Mouse (Mus musculus) forebrain, postnatal 0 days (tissue): ENCODE results near the gene Rai14. TPM values are rescaled to one million over a fixed set of nuclear protein-coding genes. Genes with fewer than 3 reads are reported as not detected.

Source experiments
- ATAC-seq: fragments of 200-750 bp; cut with Nextera tagmentation; 2 replicates; pipeline ENCODE4 v1.8.0; 2017; ENCODE audit warnings: mild to moderate bottlenecking, moderate library complexity
- DNase-seq: peaks from one replicate; pipeline ENCODE4 v3.0.0-alpha.2; 2015
- H3K27ac ChIP-seq: fragments of 300-500 bp; sonication (generic); 2 replicates; pipeline ENCODE4 v1.5.1; 2014; ENCODE audit warnings: low read depth, mild to moderate bottlenecking, antibody characterized with exemption, low read length, moderate library complexity, mixed read lengths
- H3K27me3 ChIP-seq: fragments of 300-500 bp; sonication (generic); 2 replicates; pipeline ENCODE4 v1.6.1; 2014; ENCODE audit warnings: mild to moderate bottlenecking, low read length, mixed read lengths; ENCODE audit not compliant: insufficient read depth
- H3K36me3 ChIP-seq: fragments of 300-500 bp; sonication (generic); 2 replicates; pipeline ENCODE4 v1.6.1; 2014; ENCODE audit warnings: mild to moderate bottlenecking, moderate library complexity; ENCODE audit not compliant: insufficient read depth
- H3K4me1 ChIP-seq: fragments of 300-500 bp; sonication (generic); 2 replicates; pipeline ENCODE4 v1.6.1; 2014; ENCODE audit warnings: antibody characterized with exemption; ENCODE audit not compliant: insufficient read depth
- H3K4me2 ChIP-seq: fragments of 300-500 bp; sonication (generic); 2 replicates; pipeline ENCODE4 v1.6.1; 2014; ENCODE audit warnings: low read depth, mild to moderate bottlenecking, moderate library complexity
- H3K4me3 ChIP-seq: fragments of 300-500 bp; sonication (generic); 2 replicates; pipeline ENCODE4 v1.5.1; 2014; ENCODE audit warnings: low read depth, low read length, mixed read lengths
- H3K9ac ChIP-seq: fragments of 300-500 bp; sonication (generic); 2 replicates; pipeline ENCODE4 v1.6.1; 2014; ENCODE audit warnings: mild to moderate bottlenecking
- H3K9me3 ChIP-seq: fragments of 300-500 bp; sonication (generic); 2 replicates; pipeline ENCODE4 v1.6.1; 2016; ENCODE audit warnings: low read length
- CTCF ChIP-seq: sonication (generic); IDR thresholded peaks from 2 replicates; pipeline ENCODE4 v1.5.1; 2016; ENCODE audit warnings: antibody characterized with exemption, control low read depth, low read depth
- WGBS: fragments of 180-500 bp; shearing (Covaris S2); extraction: QIAGEN DNeasy Blood & Tissue Kit; methylation state at CpG from one replicate; pipeline ENCODE4 v1.1.7; 2014; 5-methylcytosine and 5-hydroxymethylcytosine counted together
- polyA plus RNA-seq: library from polyadenylated mRNA; unstranded; fragments of >200 nt; fragmentation: Nextera tagmentation; extraction: Ambion mirVana; gene quantifications from 2 replicates; pipeline ENCODE4 v1.2.1, GENCODE M21; 2015
- total RNA-seq: library from RNA; depleted of rRNA; stranded (reverse); fragments of >200 nt; gene quantifications from 2 replicates; pipeline ENCODE4 v1.2.3, GENCODE M21; 2014

Gene Rai14
- total and polyA plus RNA-seq, 2 experiments from 2014 or later, result 5.5 to 12.7 TPM

DNA sequence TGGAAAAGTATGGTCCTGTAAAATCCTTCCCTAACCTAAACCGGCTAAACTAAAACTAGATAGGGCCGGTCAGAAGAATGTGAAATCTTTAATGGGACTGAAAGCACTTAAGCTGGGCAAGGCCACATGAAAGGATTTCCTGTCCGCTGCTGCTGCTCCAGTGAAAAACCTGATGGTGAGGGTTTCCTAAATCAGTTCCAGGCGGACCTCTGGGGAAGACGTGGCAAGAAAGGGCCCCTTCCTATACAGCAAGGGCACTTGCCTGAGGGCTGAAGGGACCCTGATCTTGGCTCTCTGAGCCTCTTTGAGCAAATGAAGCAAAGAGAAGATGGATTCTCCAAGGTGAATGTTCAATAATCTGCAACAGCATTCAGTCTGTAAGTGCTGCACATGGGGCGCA is 80.2 kb downstream of the Rai14 start:
- DNase-seq (no peak), ATAC-seq (no peak)
- H3K4me1 ChIP-seq, result no peaks in the 10 kb centered on the region
- no peak for TF ChIP-seq CTCF
- H3K4me2 ChIP-seq, result no peak overlapping the region
- H3K9ac ChIP-seq, result no peak overlapping the region
- H3K27ac ChIP-seq, result no peak overlapping the region
- H3K36me3 ChIP-seq, result no peaks in the 10 kb centered on the region
- H3K27me3 ChIP-seq, result no peaks in the 10 kb centered on the region
- no peak overlapping the region for H3K4me3 ChIP-seq
- H3K9me3 ChIP-seq, result no peaks in the 10 kb centered on the region
- WGBS, result 62% methylated on average over 6 of the region's 6 CpGs

DNA sequence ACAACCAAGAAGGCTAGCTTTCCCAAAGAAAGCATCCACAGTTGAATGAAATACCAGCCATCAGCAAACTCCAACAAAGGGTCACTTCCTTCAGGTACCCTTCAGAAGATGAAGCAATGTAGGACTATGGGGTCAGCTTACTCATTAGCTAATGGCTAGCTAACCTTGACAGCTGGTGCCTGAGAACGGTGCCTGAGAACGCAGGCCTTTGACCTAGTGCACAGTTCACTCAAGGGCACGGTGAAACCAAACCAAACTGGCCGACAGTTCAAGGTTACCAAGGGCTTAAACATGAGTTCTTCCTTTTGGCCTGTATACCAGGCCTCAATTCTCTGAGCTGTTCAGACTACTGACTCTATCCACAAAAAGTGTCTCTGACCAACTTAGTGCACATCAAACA is 81.0 kb downstream of the Rai14 start:
- H3K4me2 ChIP-seq, result no peak overlapping the region
- ATAC-seq (no peak), DNase-seq (no peak)
- H3K36me3 ChIP-seq, result no peaks in the 10 kb centered on the region
- H3K4me1 ChIP-seq, result no peaks in the 10 kb centered on the region
- no peak overlapping the region for H3K9ac ChIP-seq
- no peaks in the 10 kb centered on the region for H3K9me3 ChIP-seq
- no peak overlapping the region for H3K4me3 ChIP-seq
- WGBS, result 95% methylated on average over 4 of the region's 4 CpGs
- H3K27me3 ChIP-seq, result no peaks in the 10 kb centered on the region
- no peak overlapping the region for H3K27ac ChIP-seq
- no peak for TF ChIP-seq CTCF

DNA sequence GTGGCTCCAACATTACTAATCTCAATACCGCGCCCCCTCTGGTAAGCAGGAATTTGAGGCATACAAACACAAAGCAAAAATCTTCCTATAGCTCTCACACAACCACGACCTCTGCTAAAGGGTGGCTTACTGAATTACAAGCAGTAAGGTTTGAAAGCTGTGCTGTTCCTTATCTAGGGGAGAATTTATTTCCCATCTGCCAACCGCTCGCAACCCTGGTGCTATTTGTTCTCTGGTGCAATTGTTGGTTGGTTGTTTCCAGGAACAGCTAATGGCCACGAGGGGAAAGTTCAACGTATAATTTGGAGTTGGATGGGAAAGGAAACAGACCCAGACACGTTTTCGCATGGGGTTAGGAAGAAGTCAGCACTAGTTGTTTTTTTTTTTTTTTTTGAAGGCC is 81.8 kb downstream of the Rai14 start:
- DNase-seq (no peak), ATAC-seq (no peak)
- Histone ChIP-seq H3K4me3 (no peak overlapping the region), H3K27ac (no peak overlapping the region), H3K36me3 (no peaks in the 10 kb centered on the region), H3K9me3 (no peaks in the 10 kb centered on the region), H3K4me2 (no peak overlapping the region), H3K9ac (no peak overlapping the region), H3K4me1 (no peaks in the 10 kb centered on the region), H3K27me3 (no peaks in the 10 kb centered on the region)
- WGBS, result 94% methylated on average over 9 of the region's 9 CpGs
- TF ChIP-seq CTCF, result no peak

DNA sequence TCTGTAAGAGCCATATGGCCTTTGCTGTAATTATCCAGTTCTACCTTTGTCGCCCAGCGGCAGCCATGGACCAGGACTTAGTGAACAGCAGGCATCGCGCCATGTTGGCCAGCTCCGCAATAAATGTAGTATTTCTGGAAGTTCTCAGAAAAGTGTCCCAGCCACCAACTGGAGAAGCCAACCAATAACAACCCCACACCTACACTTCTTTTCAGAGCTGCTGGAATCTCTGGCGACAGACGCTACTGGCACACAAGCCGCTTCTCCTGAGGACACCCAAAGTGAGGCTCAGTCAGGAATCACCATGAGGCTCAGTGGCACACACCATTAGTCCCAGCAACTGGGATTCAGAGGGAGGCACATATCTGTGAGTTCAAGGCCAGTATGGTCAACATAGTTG is 82.4 kb downstream of the Rai14 start:
- no peak overlapping the region for H3K27ac ChIP-seq
- no peaks in the 10 kb centered on the region for H3K36me3 ChIP-seq
- no peak for ATAC-seq
- no peak overlapping the region for H3K4me2 ChIP-seq
- 97% methylated on average over 8 of the region's 8 CpGs for WGBS
- no peak overlapping the region for H3K4me3 ChIP-seq
- no peaks in the 10 kb centered on the region for H3K27me3 ChIP-seq
- no peaks in the 10 kb centered on the region for H3K9me3 ChIP-seq
- TF ChIP-seq CTCF, result no peak
- no peaks in the 10 kb centered on the region for H3K4me1 ChIP-seq
- DNase-seq, result no peak
- H3K9ac ChIP-seq, result no peak overlapping the region

DNA sequence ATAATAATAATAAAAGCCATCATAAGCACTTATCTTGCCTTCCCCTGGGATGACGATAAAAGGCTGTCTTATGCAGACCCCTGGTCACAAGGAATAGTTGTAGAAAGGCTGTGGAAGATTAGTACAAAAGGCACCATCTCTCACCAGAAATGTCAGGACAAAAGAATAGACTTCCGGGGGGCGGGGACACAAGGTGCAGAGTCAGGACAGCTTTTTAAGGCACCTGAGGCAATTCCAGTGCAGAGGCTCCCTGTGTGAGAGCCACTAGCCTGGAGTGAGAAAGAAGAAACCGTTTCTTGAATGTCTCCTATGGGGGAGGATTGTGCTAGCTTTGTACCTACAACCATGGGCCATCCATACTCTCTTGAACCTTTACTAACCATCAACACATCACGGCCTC is 82.9 kb downstream of the Rai14 start:
- Histone ChIP-seq H3K36me3 (no peaks in the 10 kb centered on the region), H3K9ac (no peak overlapping the region), H3K4me3 (no peak overlapping the region), H3K4me2 (no peak overlapping the region), H3K4me1 (no peaks in the 10 kb centered on the region), H3K27me3 (no peaks in the 10 kb centered on the region), H3K9me3 (no peaks in the 10 kb centered on the region), H3K27ac (no peak overlapping the region)
- no peak for TF ChIP-seq CTCF
- ATAC-seq, result no peak
- WGBS, result 97% methylated on average over 5 of the region's 5 CpGs
- no peak for DNase-seq

DNA sequence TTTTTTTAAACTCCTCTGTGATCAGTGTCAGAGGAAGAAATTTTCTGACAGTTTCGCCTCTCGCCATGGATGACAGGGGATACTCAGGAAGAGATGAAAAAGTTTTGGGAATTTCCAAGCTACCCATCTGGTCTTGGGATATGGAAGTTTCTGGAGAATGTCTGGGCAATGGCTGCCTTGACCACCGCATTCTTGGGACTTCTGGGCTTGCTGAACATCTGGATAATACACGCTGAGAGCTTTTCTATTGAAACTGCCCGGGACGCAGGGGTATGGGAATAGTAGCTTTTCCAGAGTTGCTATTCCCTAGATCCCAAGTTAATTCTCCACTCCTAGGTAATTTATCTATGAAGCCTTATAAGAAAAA is 85.5 kb downstream of the Rai14 start:
- Histone ChIP-seq H3K9me3 (no peaks in the 10 kb centered on the region), H3K9ac (no peak overlapping the region), H3K4me2 (no peak overlapping the region), H3K4me3 (no peak overlapping the region), H3K27ac (no peak overlapping the region), H3K4me1 (no peaks in the 10 kb centered on the region), H3K36me3 (no peaks in the 10 kb centered on the region), H3K27me3 (no peaks in the 10 kb centered on the region)
- ATAC-seq (no peak), DNase-seq (no peak)
- WGBS, result 93% methylated on average over 6 of the region's 6 CpGs
- no peak for TF ChIP-seq CTCF

- TF ChIP-seq CTCF, result no peak
- no peak overlapping the region for H3K27ac ChIP-seq
- H3K4me1 ChIP-seq, result no peaks in the 10 kb centered on the region
- ATAC-seq, result no peak
- DNase-seq, result no peak
- no peak overlapping the region for H3K4me2 ChIP-seq
- no peaks in the 10 kb centered on the region for H3K36me3 ChIP-seq
- no peaks in the 10 kb centered on the region for H3K9me3 ChIP-seq
- no peaks in the 10 kb centered on the region for H3K27me3 ChIP-seq
- no peak overlapping the region for H3K9ac ChIP-seq
- WGBS, result 84% methylated on average over 16 of the region's 16 CpGs
- no peak overlapping the region for H3K4me3 ChIP-seq
Observed at GRCm38 (mm10) chr15:10628131-10628979, 86.1 kb downstream of the Rai14 start.
